ENCODE assay signal across 14 mouse cellular contexts in the genomic region with DNA sequence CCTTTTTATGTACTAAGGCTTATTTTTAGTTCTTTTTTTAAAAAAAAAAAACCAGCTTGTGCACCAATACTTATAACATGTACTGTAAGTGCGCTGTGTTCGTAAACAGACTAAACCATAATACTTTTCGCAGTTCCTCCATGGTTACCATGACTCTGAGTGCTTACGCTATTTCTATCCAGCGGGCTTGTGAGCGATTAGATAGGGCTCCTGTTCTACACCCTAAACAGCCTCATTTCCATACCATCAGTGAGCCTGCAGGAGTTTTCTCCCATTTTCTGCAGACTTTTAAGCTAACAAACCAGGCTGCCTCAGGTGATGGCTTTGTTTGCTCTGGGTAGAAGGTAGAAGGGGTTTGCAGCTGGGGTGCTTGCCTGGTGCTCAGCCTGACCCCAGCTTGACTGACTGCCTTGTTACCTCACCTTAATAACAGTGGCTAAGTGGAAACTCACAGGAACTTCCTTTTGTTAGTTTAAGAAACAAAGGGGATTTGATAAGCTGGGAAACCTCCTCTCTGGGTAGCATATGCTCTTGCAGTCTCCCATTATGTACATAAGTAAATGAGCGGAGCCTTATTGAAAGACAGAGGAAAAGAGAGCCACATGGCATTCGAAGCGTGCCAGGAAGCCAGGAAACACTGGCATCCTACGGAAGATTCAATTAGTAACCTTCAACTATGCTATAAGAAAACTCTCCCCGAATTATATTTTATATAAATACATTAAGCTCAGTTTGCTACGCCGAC.
DNase-seq lines count a peak whose midpoint lies in the region; ATAC-seq lines count a peak whose summit lies in the region.
"Had no signal": no experiment of that assay in that cellular context is flagged by ENCODE, and none has a peak within 500 bp of the region (broad histone marks: within the 10 kb centered on the region; RNA-seq: fewer than 3 reads in every experiment).

No protein-coding gene starts in this region.

- no peak for ATAC-seq in heart, embryonic 14.5 days (ENCODE audit: insufficient number of reproducible peaks, insufficient read depth, low FRiP score, low read depth)
- ATAC-seq in neural tube, embryonic 13.5 days (ENCODE audit: low read depth) = no peak
- ATAC-seq in intestine, embryonic 14.5 days (replicated peaks; ENCODE audit: low FRiP score, low TSS enrichment, low read depth) = peak; percentile 36; the same call in 1 of the 2 replicates
- peak; percentile 87 for ATAC-seq in stomach, embryonic 15.5 days (ENCODE audit: insufficient read depth, low FRiP score, low read depth)
- no peak for ATAC-seq in kidney, embryonic 16.5 days (ENCODE audit: low FRiP score, low TSS enrichment)
- ATAC-seq: Patski had no signal

- peaks cover 28 to 74% of the 10 kb centered on the region in 2 experiments for H3K4me1 ChIP-seq in heart, embryonic 14.5 days (ENCODE audit: control insufficient read depth in 2 of 2, insufficient read depth in 2 of 2, low read length in 2 of 2)
- peaks cover 51% of the 10 kb centered on the region for H3K4me1 ChIP-seq in neural tube, embryonic 13.5 days (replicated peaks)
- H3K4me1 ChIP-seq in intestine, embryonic 14.5 days (replicated peaks; ENCODE audit: control insufficient read depth, insufficient read depth, low read length) = peaks cover 29% of the 10 kb centered on the region
- peaks cover 22% of the 10 kb centered on the region for H3K4me1 ChIP-seq in stomach, embryonic 15.5 days
- H3K4me1 ChIP-seq in kidney, embryonic 16.5 days (ENCODE audit: insufficient read depth, low read length) = peaks cover 23% of the 10 kb centered on the region; the same call in 1 of the 2 replicates

- WGBS in heart, embryonic 14.5 days = 41% methylated on average over 13 of the region's 13 CpGs
- 62% methylated on average over 13 of the region's 13 CpGs for WGBS in neural tube, embryonic 13.5 days
- WGBS in intestine, embryonic 14.5 days = 66% methylated on average over 13 of the region's 13 CpGs
- 55% methylated on average over 13 of the region's 13 CpGs for WGBS in stomach, embryonic 15.5 days
- 83% methylated on average over 13 of the region's 13 CpGs for WGBS in kidney, embryonic 16.5 days

- H3K4me3 ChIP-seq in heart, embryonic 14.5 days (ENCODE audit: control insufficient read depth in 1 of 2, insufficient read depth in 1 of 2, low read depth in 1 of 2, low read length in 2 of 2) = no peak overlapping the region
- H3K4me3 ChIP-seq in neural tube, embryonic 13.5 days = no peak overlapping the region
- H3K4me3 ChIP-seq in intestine, embryonic 14.5 days (ENCODE audit: low read depth, low read length) = no peak overlapping the region
- no peak overlapping the region for H3K4me3 ChIP-seq in stomach, embryonic 15.5 days (replicated peaks)
- no peak overlapping the region for H3K4me3 ChIP-seq in kidney, embryonic 16.5 days (ENCODE audit: low read length)
- H3K4me3 ChIP-seq: gastrocnemius, adult 2 months had no signal

- H3K27me3 ChIP-seq in heart, embryonic 14.5 days (ENCODE audit: control insufficient read depth, insufficient read depth, low read length) = no peaks in the 10 kb centered on the region
- H3K27me3 ChIP-seq in neural tube, embryonic 13.5 days = no peaks in the 10 kb centered on the region
- no peaks in the 10 kb centered on the region for H3K27me3 ChIP-seq in intestine, embryonic 14.5 days (replicated peaks; ENCODE audit: control insufficient read depth, insufficient read depth, low read length)
- no peaks in the 10 kb centered on the region for H3K27me3 ChIP-seq in stomach, embryonic 15.5 days (replicated peaks)
- H3K27me3 ChIP-seq in kidney, embryonic 16.5 days (ENCODE audit: insufficient read depth, low read length) = no peaks in the 10 kb centered on the region
- H3K27me3 ChIP-seq: Patski had no signal

- peak overlapping the region; percentile 52 for H3K9ac ChIP-seq in heart, embryonic 14.5 days (ENCODE audit: low read length)
- H3K9ac ChIP-seq in neural tube, embryonic 13.5 days = peak overlapping the region; percentile 34; the same call in 1 of the 2 replicates
- H3K9ac ChIP-seq in intestine, embryonic 14.5 days (ENCODE audit: low read length) = no peak overlapping the region
- no peak overlapping the region for H3K9ac ChIP-seq in stomach, embryonic 15.5 days
- no peak overlapping the region for H3K9ac ChIP-seq in kidney, embryonic 16.5 days (replicated peaks; ENCODE audit: low read length)

- H3K27ac ChIP-seq in heart, embryonic 14.5 days (replicated peaks in 1 of 2; ENCODE audit: control insufficient read depth in 1 of 2, insufficient read depth in 1 of 2, low read depth in 2 of 2, low read length in 2 of 2) = peak overlapping the region; percentile 71 to 82
- H3K27ac ChIP-seq in neural tube, embryonic 13.5 days (replicated peaks) = peak overlapping the region; percentile 71
- H3K27ac ChIP-seq in intestine, embryonic 14.5 days (ENCODE audit: low read depth) = peak overlapping the region; percentile 9; the same call in 1 of the 2 replicates
- peak overlapping the region; percentile 51; the same call in 1 of the 2 replicates for H3K27ac ChIP-seq in stomach, embryonic 15.5 days
- H3K27ac ChIP-seq in kidney, embryonic 16.5 days (ENCODE audit: low read length) = no peak overlapping the region
- H3K27ac ChIP-seq: gastrocnemius, adult 2 months had no signal

- DNase-seq in heart, adult 8-10 months (ENCODE audit: low spot score) = no peak
- DNase-seq in neural tube, embryonic 10.5 days (ENCODE audit: extremely low spot score, low spot score) = no peak
- no peak for DNase-seq in intestine, embryonic 14.5 days (ENCODE audit: low spot score)
- no peak for DNase-seq in kidney, adult 8-10 months
- DNase-seq: adrenal gland, postnatal 14 days; cerebellum, adult 11-12 months; gastrocnemius, adult 2 months; kidney, adult 2 months had no signal

- H3K9me3 ChIP-seq in heart, embryonic 14.5 days (ENCODE audit: control insufficient read depth, low read length) = no peaks in the 10 kb centered on the region
- no peaks in the 10 kb centered on the region for H3K9me3 ChIP-seq in neural tube, embryonic 13.5 days
- H3K9me3 ChIP-seq in intestine, embryonic 14.5 days (ENCODE audit: control insufficient read depth, low read length) = no peaks in the 10 kb centered on the region
- H3K9me3 ChIP-seq in stomach, embryonic 15.5 days = no peaks in the 10 kb centered on the region
- H3K9me3 ChIP-seq in kidney, embryonic 16.5 days (ENCODE audit: low read length) = no peaks in the 10 kb centered on the region

- H3K4me2 ChIP-seq in heart, embryonic 14.5 days (ENCODE audit: low read length) = peak overlapping the region; percentile 27
- H3K4me2 ChIP-seq in neural tube, embryonic 13.5 days = no peak overlapping the region
- H3K4me2 ChIP-seq in intestine, embryonic 14.5 days (ENCODE audit: low read length) = no peak overlapping the region
- peak overlapping the region; percentile 16 for H3K4me2 ChIP-seq in stomach, embryonic 15.5 days
- H3K4me2 ChIP-seq in kidney, embryonic 16.5 days (replicated peaks; ENCODE audit: low read depth, low read length) = no peak overlapping the region
- H3K4me2 ChIP-seq: liver, embryonic 11.5 days had no signal

- H3K36me3 ChIP-seq in heart, embryonic 14.5 days (ENCODE audit: control insufficient read depth, insufficient read depth, low read length) = no peaks in the 10 kb centered on the region
- no peaks in the 10 kb centered on the region for H3K36me3 ChIP-seq in neural tube, embryonic 13.5 days
- H3K36me3 ChIP-seq in intestine, embryonic 14.5 days (ENCODE audit: control insufficient read depth, insufficient read depth, low read length) = no peaks in the 10 kb centered on the region
- no peaks in the 10 kb centered on the region for H3K36me3 ChIP-seq in stomach, embryonic 15.5 days
- H3K36me3 ChIP-seq in kidney, embryonic 16.5 days (ENCODE audit: insufficient read depth, low read length) = no peaks in the 10 kb centered on the region

Comparison
In these comparisons a context has a peak if more than half of its experiments do, and no peak if none do; other contexts are left out.
1. ATAC-seq: peak in intestine, embryonic 14.5 days (single experiment) and stomach, embryonic 15.5 days (single experiment); none in heart, embryonic 14.5 days (single experiment), neural tube, embryonic 13.5 days (single experiment) and kidney, embryonic 16.5 days (single experiment).
2. H3K4me2 ChIP-seq: peak in heart, embryonic 14.5 days (single experiment) and stomach, embryonic 15.5 days (single experiment); none in neural tube, embryonic 13.5 days (single experiment), intestine, embryonic 14.5 days (single experiment) and kidney, embryonic 16.5 days (single experiment).
3. H3K9ac ChIP-seq: peak in heart, embryonic 14.5 days (single experiment) and neural tube, embryonic 13.5 days (single experiment); none in intestine, embryonic 14.5 days (single experiment), stomach, embryonic 15.5 days (single experiment) and kidney, embryonic 16.5 days (single experiment).